15 mouse cellular contexts compared by ENCODE assay signal in the genomic region with DNA sequence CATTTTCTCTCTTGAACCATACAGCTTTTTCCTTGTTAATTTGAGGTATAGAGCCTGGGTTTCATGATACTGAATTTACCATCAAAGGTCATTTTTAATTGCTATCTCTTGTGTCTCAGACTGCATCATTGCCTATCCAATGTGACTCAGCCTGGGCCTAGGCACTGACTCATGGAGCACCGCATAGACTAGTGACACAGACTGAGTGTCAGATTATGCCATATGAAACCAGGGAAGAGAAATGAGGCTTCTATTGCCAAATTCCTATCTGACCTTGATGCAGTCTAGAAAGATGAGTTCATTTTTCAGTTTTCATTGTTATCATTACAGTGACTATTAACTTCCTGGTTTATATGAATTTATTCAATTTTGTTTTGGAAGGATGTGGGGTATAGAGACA.
DNase-seq lines count a peak whose midpoint lies in the region.
"Had no signal": no experiment of that assay in that cellular context is flagged by ENCODE, and none has a peak within 500 bp of the region (broad histone marks: within the 10 kb centered on the region; RNA-seq: fewer than 3 reads in every experiment).

No protein-coding gene starts in this region.

- peak; percentile 77 to 83 for DNase-seq in adrenal gland, adult (ENCODE audit: inconsistent age in 2 of 2, low spot score in 1 of 2)
- DNase-seq in adrenal gland, postnatal 4 days (ENCODE audit: low spot score in 2 of 2) = no peak
- peak; percentile 83 for DNase-seq in 3T3-L1 (ENCODE audit: low read depth, low spot score)
- peak; percentile 71 for DNase-seq in adrenal gland, adult 8-10 months
- peak; percentile 64 for DNase-seq in brain, adult 2 months (ENCODE audit: low read depth, low spot score)
- DNase-seq in spleen, adult 12 weeks (ENCODE audit: low spot score) = no peak
- DNase-seq in kidney, adult 11 months = no peak
- DNase-seq: cerebellum, adult 2 months; cerebellum, postnatal 14 days; forebrain, postnatal 0 days; gastrocnemius, postnatal 14 days; heart, postnatal 14 days; kidney, adult 18-20 months; kidney, postnatal 25 days; thymus, postnatal 14 days had no signal

Comparison
In these comparisons a context has a peak if more than half of its experiments do, and no peak if none do; other contexts are left out.
1. DNase-seq: peak in adrenal gland, adult (2 of 2), 3T3-L1 (single experiment), adrenal gland, adult 8-10 months (single experiment) and brain, adult 2 months (single experiment); none in adrenal gland, postnatal 4 days (0 of 2), spleen, adult 12 weeks (single experiment) and kidney, adult 11 months (single experiment).